Mouse (Mus musculus) liver, embryonic 16.5 days (tissue): ENCODE results near the gene Kcna4. TPM values are rescaled to one million over a fixed set of nuclear protein-coding genes. Genes with fewer than 3 reads are reported as not detected.

Experiments
- ATAC-seq: fragments of 200-750 bp; cut with Nextera tagmentation; 2 replicates; pipeline ENCODE4 v1.8.0; 2017; ENCODE audit warnings: low read depth, mild to moderate bottlenecking, moderate number of reproducible peaks, moderate library complexity
- H3K27ac ChIP-seq: fragments of 300-500 bp; sonication (generic); 2 replicates; pipeline ENCODE4 v1.5.1; 2014; ENCODE audit warnings: mild to moderate bottlenecking, low read length
- H3K27me3 ChIP-seq: fragments of 300-500 bp; sonication (generic); 2 replicates; pipeline ENCODE4 v1.6.1; 2014; ENCODE audit warnings: low read depth, low read length, mixed read lengths; ENCODE audit not compliant: control insufficient read depth, insufficient read depth
- H3K36me3 ChIP-seq: fragments of 300-500 bp; sonication (generic); 2 replicates; pipeline ENCODE4 v1.6.1; 2014; ENCODE audit warnings: mild to moderate bottlenecking; ENCODE audit not compliant: control insufficient read depth, insufficient read depth
- H3K4me1 ChIP-seq: fragments of 300-500 bp; sonication (generic); 2 replicates; pipeline ENCODE4 v1.6.1; 2014; ENCODE audit warnings: low read depth, low read length, mixed read lengths; ENCODE audit not compliant: control insufficient read depth
- H3K4me2 ChIP-seq: fragments of 300-500 bp; sonication (generic); 2 replicates; pipeline ENCODE4 v1.6.1; 2014; ENCODE audit warnings: low read depth, low read length, mixed read lengths
- H3K4me3 ChIP-seq: fragments of 300-500 bp; sonication (generic); 2 replicates; pipeline ENCODE4 v1.5.1; 2014; ENCODE audit warnings: low read depth, mild to moderate bottlenecking, low read length
- H3K9ac ChIP-seq: fragments of 300-500 bp; sonication (generic); 2 replicates; pipeline ENCODE4 v1.6.1; 2014; ENCODE audit warnings: low read depth, low read length
- H3K9me3 ChIP-seq: fragments of 300-500 bp; sonication (generic); replicated peaks from 2 replicates; pipeline ENCODE4 v1.6.1; 2016; ENCODE audit warnings: low read length; ENCODE audit not compliant: control insufficient read depth
- whole genome bisulfite sequencing: fragments of 180-500 bp; shearing (Covaris S2); extraction: QIAGEN DNeasy Blood & Tissue Kit; methylation state at CpG from one replicate; pipeline ENCODE4 v1.1.7; 2014; ENCODE audit not compliant: insufficient replicate concordance; 5-methylcytosine and 5-hydroxymethylcytosine counted together
- polyA plus RNA-seq: library from polyadenylated mRNA; unstranded; fragments of >200 nt; fragmentation: Nextera tagmentation; extraction: Ambion mirVana; gene quantifications from 2 replicates; pipeline ENCODE4 v1.2.1, GENCODE M21; 2015

The Kcna4 gene
- polyA plus RNA-seq, 1 experiment from 2014 or later: 0.09 TPM

DNA sequence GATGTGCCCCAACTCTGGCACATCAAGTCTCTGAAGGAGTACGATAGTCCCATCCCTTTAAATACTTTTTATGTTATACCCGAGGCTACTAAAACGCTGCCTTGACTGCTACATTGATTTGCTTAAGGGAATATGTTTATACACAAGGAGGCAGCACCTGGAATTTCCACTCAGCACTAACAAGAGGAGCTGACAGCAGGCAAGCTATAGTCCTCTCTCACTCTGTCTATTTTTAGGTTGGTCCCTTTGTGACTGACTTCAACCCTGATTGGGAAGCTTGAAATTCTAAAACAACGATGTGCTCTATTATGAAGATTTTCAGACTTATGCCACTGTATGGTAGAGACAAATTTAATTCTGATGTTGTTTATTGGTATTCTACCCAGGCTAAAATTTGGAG is 15.6 kb downstream of the Kcna4 start:
- no peaks in the 10 kb centered on the region for H3K36me3 ChIP-seq
- no peaks in the 10 kb centered on the region for H3K9me3 ChIP-seq
- no peaks in the 10 kb centered on the region for H3K4me1 ChIP-seq
- H3K9ac ChIP-seq: no peak overlapping the region
- H3K4me3 ChIP-seq: no peak overlapping the region
- H3K4me2 ChIP-seq: no peak overlapping the region
- no peaks in the 10 kb centered on the region for H3K27me3 ChIP-seq
- no peak for ATAC-seq
- H3K27ac ChIP-seq: no peak overlapping the region
- WGBS: 60% methylated on average over 4 of the region's 4 CpGs

DNA sequence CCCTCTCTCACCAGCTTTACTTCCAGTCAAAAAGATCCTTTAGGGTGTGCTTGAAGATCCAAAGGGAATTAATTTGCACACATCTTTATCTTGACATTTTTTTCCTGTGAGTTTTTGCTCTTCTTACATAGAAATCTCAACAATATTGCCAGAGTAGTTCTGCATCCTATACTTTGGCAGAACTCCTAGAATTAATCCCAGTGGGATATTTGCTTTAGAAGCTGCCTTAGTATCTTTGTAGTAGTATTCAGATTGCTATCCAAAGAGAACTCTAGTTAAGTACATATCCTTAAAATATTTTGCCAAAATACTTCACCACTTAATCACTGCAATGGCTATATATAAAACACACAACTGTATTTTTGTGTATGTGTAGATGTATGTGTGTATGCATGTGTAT is 28.2 kb downstream of the Kcna4 start:
- no peaks in the 10 kb centered on the region for H3K27me3 ChIP-seq
- no peak overlapping the region for H3K9ac ChIP-seq
- no peaks in the 10 kb centered on the region for H3K36me3 ChIP-seq
- H3K9me3 ChIP-seq: no peaks in the 10 kb centered on the region
- H3K4me3 ChIP-seq: no peak overlapping the region
- no peak overlapping the region for H3K4me2 ChIP-seq
- no peak overlapping the region for H3K27ac ChIP-seq
- no peaks in the 10 kb centered on the region for H3K4me1 ChIP-seq
- no peak for ATAC-seq

DNA sequence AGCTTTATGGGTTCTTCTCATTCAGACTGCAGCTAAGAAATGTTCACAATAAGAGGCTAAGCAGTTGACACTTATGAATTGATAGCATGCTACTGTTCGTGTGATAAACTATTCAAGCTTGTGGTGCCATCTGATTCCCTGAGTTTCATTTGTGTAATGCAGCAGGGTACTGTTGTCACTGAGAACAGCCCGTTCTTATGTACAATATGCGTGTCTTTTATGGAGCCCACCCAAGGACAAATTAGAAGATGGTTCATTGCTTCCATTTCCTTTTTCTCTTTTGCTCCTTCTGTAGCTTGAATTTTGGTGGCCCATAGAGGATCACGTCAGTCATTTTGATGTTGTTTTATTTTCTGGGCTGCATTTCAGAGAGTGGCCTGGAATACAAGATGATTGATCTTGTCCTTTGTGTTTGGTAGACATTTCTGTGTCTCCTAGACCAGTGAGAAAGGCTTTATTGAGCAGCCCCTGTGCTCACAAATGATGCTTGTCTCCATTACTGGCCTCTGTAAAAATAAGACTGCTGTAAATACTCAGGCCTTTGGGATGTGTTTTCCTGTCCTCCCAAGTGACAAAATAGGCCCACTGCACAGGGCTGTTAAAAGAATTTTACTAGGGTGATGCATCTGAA is 31.3 kb downstream of the Kcna4 start:
- H3K36me3 ChIP-seq: no peaks in the 10 kb centered on the region
- no peaks in the 10 kb centered on the region for H3K9me3 ChIP-seq
- no peak overlapping the region for H3K27ac ChIP-seq
- no peaks in the 10 kb centered on the region for H3K4me1 ChIP-seq
- WGBS: 61% methylated on average over 4 of the region's 4 CpGs
- H3K4me2 ChIP-seq: no peak overlapping the region
- no peak for ATAC-seq
- no peak overlapping the region for H3K9ac ChIP-seq
- H3K27me3 ChIP-seq: no peaks in the 10 kb centered on the region
- no peak overlapping the region for H3K4me3 ChIP-seq

DNA sequence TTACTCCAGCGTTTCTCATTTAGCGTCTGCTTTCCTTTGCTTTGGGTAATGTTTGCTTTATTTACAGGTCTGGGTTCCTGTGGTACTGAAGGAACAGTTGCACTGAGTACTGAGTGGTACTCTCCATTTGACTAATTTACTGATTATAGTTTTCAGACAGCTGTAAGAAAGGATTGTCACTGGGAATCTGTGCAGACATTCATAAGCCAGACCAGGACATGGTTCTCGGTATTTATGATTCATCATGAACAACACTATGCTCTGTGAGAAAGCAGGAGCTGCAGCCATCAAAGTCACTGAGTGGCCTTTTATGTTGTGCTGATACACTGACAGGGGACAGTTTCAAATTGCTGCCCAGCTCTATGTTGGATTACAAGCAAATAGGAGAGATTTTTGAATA is 33.7 kb downstream of the Kcna4 start:
- no peaks in the 10 kb centered on the region for H3K36me3 ChIP-seq
- H3K9ac ChIP-seq: no peak overlapping the region
- 77% methylated on average over 3 of the region's 3 CpGs for WGBS
- no peaks in the 10 kb centered on the region for H3K27me3 ChIP-seq
- H3K4me1 ChIP-seq: no peaks in the 10 kb centered on the region
- no peak overlapping the region for H3K4me2 ChIP-seq
- no peak overlapping the region for H3K27ac ChIP-seq
- no peak overlapping the region for H3K4me3 ChIP-seq
- H3K9me3 ChIP-seq: no peaks in the 10 kb centered on the region
- ATAC-seq: no peak

DNA sequence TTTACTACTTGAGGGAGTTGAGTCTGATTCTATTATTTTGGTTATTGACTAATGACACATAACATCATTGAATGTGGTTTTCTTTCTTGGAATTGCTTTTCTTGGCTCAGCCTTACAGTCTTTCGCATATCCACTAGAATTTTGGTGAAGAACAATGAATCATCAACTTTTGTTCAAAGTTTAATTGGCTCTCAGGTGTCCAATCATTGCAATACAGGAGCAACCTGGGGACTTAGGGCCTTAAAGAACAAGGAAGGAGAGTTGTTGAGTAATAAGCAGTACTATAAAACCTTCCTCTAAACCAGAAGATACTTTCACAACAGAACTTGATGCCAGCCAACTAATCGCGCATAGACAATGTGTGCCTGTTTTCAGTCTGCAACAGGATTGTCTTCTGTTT is 36.8 kb downstream of the Kcna4 start:
- H3K9ac ChIP-seq: no peak overlapping the region
- no peaks in the 10 kb centered on the region for H3K27me3 ChIP-seq
- no peak overlapping the region for H3K4me2 ChIP-seq
- H3K27ac ChIP-seq: no peak overlapping the region
- 78% methylated on average over 3 of the region's 3 CpGs for WGBS
- no peaks in the 10 kb centered on the region for H3K9me3 ChIP-seq
- no peak for ATAC-seq
- H3K36me3 ChIP-seq: no peaks in the 10 kb centered on the region
- no peak overlapping the region for H3K4me3 ChIP-seq
- H3K4me1 ChIP-seq: no peaks in the 10 kb centered on the region

DNA sequence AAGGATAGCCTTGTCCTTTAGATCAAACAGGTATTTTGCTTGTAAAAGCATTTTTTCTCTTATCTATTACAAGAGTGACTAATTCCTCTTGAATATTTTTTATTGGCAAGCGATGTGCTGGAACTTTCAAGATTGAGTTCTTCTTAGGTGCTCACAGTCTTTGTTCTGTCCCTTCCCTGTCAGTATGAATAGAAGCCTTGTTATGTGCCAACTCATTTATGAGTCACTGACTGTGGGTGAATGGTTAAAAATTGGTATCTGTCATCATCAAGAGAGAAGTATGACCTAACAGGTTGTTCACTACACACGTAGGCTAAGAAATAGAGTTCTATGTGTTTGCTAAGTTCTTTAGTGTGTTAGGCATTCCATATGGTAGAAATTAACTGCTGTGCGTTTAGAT is 50.9 kb downstream of the Kcna4 start:
- no peak overlapping the region for H3K27ac ChIP-seq
- H3K36me3 ChIP-seq: no peaks in the 10 kb centered on the region
- H3K27me3 ChIP-seq: no peaks in the 10 kb centered on the region
- no peak overlapping the region for H3K9ac ChIP-seq
- no peak overlapping the region for H3K4me2 ChIP-seq
- ATAC-seq: no peak
- H3K9me3 ChIP-seq: no peaks in the 10 kb centered on the region
- H3K4me3 ChIP-seq: no peak overlapping the region
- WGBS: 46% methylated on average over 3 of the region's 3 CpGs
- H3K4me1 ChIP-seq: no peaks in the 10 kb centered on the region

DNA sequence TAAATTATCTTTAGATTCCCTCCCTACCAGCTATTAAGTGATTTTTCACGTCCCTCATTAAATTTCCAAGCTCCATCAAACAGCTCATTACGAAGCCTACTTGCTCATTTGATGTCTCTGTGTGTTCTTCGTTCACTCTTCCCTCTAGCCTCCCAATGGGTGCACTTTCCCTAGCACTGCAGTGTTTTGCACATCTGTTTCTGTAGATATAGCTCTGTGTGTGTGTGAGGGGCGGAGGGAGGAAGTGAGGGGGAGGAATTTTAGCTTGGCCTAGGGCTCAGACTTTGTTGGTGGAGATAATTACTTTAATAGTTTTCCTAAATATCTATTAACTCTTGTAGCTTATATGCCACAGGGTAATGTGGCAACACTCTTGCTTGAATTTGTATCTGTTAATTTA is 54.4 kb downstream of the Kcna4 start:
- WGBS: 50% methylated on average over 4 of the region's 4 CpGs
- Histone ChIP-seq H3K4me1 (no peaks in the 10 kb centered on the region), H3K4me3 (no peak overlapping the region), H3K9me3 (no peaks in the 10 kb centered on the region), H3K36me3 (no peaks in the 10 kb centered on the region), H3K27me3 (no peaks in the 10 kb centered on the region), H3K4me2 (no peak overlapping the region), H3K27ac (no peak overlapping the region), H3K9ac (no peak overlapping the region)
- no peak for ATAC-seq

DNA sequence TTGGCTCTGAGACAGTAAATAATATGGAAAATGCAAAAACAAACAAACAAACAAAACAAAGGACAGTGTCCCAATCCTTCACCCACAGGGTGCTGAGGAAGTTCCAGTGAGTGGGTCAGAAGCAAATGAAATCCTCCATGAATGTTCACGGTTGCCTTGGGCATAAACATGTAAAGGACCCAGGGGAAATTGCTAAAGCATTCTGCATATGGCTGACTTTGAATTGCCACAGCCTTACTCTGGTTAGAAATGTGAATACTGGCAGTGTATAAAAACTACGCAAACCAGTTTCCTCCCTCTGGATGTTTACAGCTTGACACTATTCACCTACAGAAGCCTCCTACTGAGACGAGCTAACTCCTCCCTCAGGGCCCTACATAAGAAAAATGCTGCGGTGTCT is 54.9 kb downstream of the Kcna4 start:
- H3K9ac ChIP-seq: no peak overlapping the region
- no peak for ATAC-seq
- 50% methylated on average over 4 of the region's 4 CpGs for WGBS
- H3K27ac ChIP-seq: no peak overlapping the region
- H3K4me2 ChIP-seq: no peak overlapping the region
- H3K36me3 ChIP-seq: no peaks in the 10 kb centered on the region
- H3K9me3 ChIP-seq: no peaks in the 10 kb centered on the region
- H3K4me3 ChIP-seq: no peak overlapping the region
- no peaks in the 10 kb centered on the region for H3K27me3 ChIP-seq
- no peaks in the 10 kb centered on the region for H3K4me1 ChIP-seq
